8 mouse cellular contexts compared by ENCODE assay signal in genomic region chr2:135797677-135798546, GRCm38 (mm10).
DNase-seq lines count a peak whose midpoint lies in the region; ATAC-seq lines count a peak whose summit lies in the region.

No protein-coding gene starts in this region.

- no peak overlapping the region for H3K9ac ChIP-seq in hindbrain, embryonic 14.5 days
- H3K9ac ChIP-seq in stomach, embryonic 15.5 days, result no peak overlapping the region

- H3K36me3 ChIP-seq in hindbrain, embryonic 14.5 days (replicated peaks; ENCODE audit: control insufficient read depth, insufficient read depth), result no peaks in the 10 kb centered on the region
- no peaks in the 10 kb centered on the region for H3K36me3 ChIP-seq in stomach, embryonic 15.5 days

- no peaks in the 10 kb centered on the region for H3K9me3 ChIP-seq in hindbrain, embryonic 14.5 days (ENCODE audit: control insufficient read depth, low read length)
- no peaks in the 10 kb centered on the region; the same call in 1 of the 2 replicates for H3K9me3 ChIP-seq in stomach, embryonic 15.5 days

- DNase-seq in frontal cortex, postnatal 14 days (ENCODE audit: low spot score in 2 of 2), result no peak
- peak; percentile 18 for DNase-seq in thymus, postnatal 4 days
- no peak for DNase-seq in thymus, adult 18-20 months
- DNase-seq in hindbrain, embryonic 14.5 days (ENCODE audit: low spot score), result no peak
- DNase-seq in right cerebral cortex, postnatal 10 days (ENCODE audit: low spot score in 2 of 2), result no peak
- DNase-seq in ovary, postnatal 36 days (ENCODE audit: low spot score), result no peak

- H3K27ac ChIP-seq in hindbrain, embryonic 14.5 days, result peak overlapping the region; percentile 66
- H3K27ac ChIP-seq in stomach, embryonic 15.5 days, result 0 out of 2 replicates have a peak overlapping the region, but pooled peaks have one; percentile 9

- 38% methylated on average over 5 of the region's 5 CpGs for WGBS in hindbrain, embryonic 14.5 days
- WGBS in stomach, embryonic 15.5 days, result 45% methylated on average over 5 of the region's 5 CpGs

- peaks cover 22% of the 10 kb centered on the region for H3K4me1 ChIP-seq in hindbrain, embryonic 14.5 days (replicated peaks; ENCODE audit: control insufficient read depth, insufficient read depth, low read length)
- H3K4me1 ChIP-seq in stomach, embryonic 15.5 days, result no peaks in the 10 kb centered on the region

- peak; percentile 63 for ATAC-seq in frontal cortex, adult (ENCODE audit: low TSS enrichment)
- 0 out of 2 replicates have a peak, but pooled peaks have one; percentile 49 for ATAC-seq in hindbrain, embryonic 14.5 days (ENCODE audit: low FRiP score)
- ATAC-seq in stomach, embryonic 15.5 days (ENCODE audit: insufficient read depth, low FRiP score, low read depth), result no peak

- H3K27me3 ChIP-seq in hindbrain, embryonic 14.5 days (ENCODE audit: control insufficient read depth, insufficient read depth, low read length), result no peaks in the 10 kb centered on the region
- H3K27me3 ChIP-seq in stomach, embryonic 15.5 days (replicated peaks), result no peaks in the 10 kb centered on the region

- no peak overlapping the region for H3K4me2 ChIP-seq in hindbrain, embryonic 14.5 days (replicated peaks)
- H3K4me2 ChIP-seq in stomach, embryonic 15.5 days, result no peak overlapping the region

- H3K4me3 ChIP-seq in hindbrain, embryonic 14.5 days (replicated peaks; ENCODE audit: low read length), result no peak overlapping the region
- H3K4me3 ChIP-seq in stomach, embryonic 15.5 days (replicated peaks), result no peak overlapping the region
